Mouse (Mus musculus): Measurements from ENCODE around the gene Tro. TPM values are rescaled to one million over a fixed set of nuclear protein-coding genes. Genes with fewer than 3 reads are reported as not detected.

Tro gene
- polyA plus RNA-seq (2012; rRNA removed): 92.1 and 95.7 TPM in 2 replicates

DNA sequence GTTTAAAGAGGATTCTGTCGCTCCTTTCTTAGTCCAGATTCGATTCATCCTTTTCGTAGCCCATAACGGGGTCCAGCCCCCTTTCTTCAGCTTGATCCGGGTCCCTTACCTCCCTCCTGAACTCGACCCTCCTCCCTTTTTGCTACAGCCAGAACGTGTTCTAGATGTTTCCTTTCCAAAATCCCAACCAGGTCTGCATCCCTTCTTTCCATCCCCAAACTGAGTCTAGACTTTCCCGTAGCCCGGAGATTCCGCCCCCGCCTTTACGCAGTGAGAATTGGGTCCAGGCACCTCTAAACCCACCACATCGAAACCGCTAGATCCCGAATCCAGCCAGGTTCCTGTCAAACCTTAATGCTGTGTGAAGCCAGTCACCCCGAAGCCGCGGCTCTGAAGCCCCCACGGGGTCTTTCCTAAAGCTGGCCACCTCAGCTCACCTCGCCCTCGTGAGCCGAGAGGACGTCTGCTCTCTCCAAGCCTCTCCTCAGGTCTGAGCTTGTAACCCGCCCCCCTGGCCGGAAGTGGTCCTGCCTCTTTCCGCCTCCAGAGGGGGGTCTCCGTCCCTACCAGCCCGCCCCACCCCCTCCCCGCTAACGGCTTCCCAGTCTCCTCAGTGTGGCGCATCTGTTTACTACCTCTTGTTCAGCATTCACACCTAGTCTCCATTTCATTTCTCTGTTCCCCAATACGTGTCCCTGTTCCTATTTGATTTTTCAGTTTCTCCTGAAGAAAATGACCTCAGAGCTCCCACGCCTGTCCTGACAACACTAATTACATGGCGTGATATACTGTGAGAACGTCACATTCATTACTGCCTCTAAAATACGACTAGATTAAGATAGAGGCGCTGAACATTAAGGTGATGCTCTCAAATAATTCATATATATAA is at the start of gene Tro:
Tro (minus strand) TSS at position 676 of the 889 bp plus-strand sequence.
- no peak for TF ChIP-seq CTCF (IDR thresholded peaks at IDR 0.05; ENCODE audit: extremely low read depth, insufficient read depth, low read length)
- TF ChIP-seq POLR2A (IDR thresholded peaks at IDR 0.05; ENCODE audit: extremely low read depth, insufficient read depth, low read length): peak; percentile 58; the same call in 1 of the 2 replicates
- peak within 1 kb of the TSS; percentile 90 for H3K27ac ChIP-seq (ENCODE audit: insufficient read depth, low read length)
- H3K4me3 ChIP-seq (ENCODE audit: insufficient read depth, low read length): peak within 1 kb of the TSS; percentile 99
- no peaks in the 10 kb centered on the region; the same call in 1 of the 2 replicates for H3K4me1 ChIP-seq (ENCODE audit: control insufficient read depth, insufficient read depth, low read length)

- Histone ChIP-seq H3K4me1 (ENCODE audit: control insufficient read depth, insufficient read depth, low read length) (no peaks in the 10 kb centered on the region), H3K27ac (ENCODE audit: insufficient read depth, low read length) (no peak overlapping the region), H3K4me3 (ENCODE audit: insufficient read depth, low read length) (no peak overlapping the region)
- TF ChIP-seq CTCF (IDR thresholded peaks at IDR 0.05; ENCODE audit: extremely low read depth, insufficient read depth, low read length): no peak
- TF ChIP-seq POLR2A (IDR thresholded peaks at IDR 0.05; ENCODE audit: extremely low read depth, insufficient read depth, low read length): no peak
Observed at GRCm38 (mm10) chrX:150677505-150677904, 20.1 kb upstream of the Tro start.

DNA sequence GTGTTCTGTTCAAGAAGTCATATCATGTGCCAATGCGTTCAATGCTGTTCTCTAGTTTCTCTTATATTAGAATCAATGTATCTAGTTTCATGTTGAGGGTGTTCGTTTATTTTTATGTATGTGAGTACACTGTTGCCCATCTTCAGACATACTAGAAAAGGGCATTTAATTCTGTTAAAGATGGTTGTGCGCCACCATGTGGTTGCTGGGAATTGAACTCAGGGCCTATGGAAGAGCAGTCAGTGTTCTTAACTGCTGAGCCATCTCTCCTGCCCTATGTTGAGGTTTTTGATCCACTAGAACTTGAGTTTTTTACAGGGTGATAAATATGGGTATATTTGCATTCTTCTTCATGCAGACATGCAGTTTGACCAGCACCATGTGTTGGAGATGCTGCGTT is 5.4 kb upstream of the Tro start:
- Histone ChIP-seq H3K4me3 (ENCODE audit: insufficient read depth, low read length) (no peak overlapping the region), H3K4me1 (ENCODE audit: control insufficient read depth, insufficient read depth, low read length) (no peaks in the 10 kb centered on the region), H3K27ac (ENCODE audit: insufficient read depth, low read length) (no peak overlapping the region)
- TF ChIP-seq POLR2A (IDR thresholded peaks at IDR 0.05; ENCODE audit: extremely low read depth, insufficient read depth, low read length) (no peak), CTCF (IDR thresholded peaks at IDR 0.05; ENCODE audit: extremely low read depth, insufficient read depth, low read length) (0 out of 2 replicates have a peak, but pooled peaks have one; percentile 14)

- H3K4me1 ChIP-seq (ENCODE audit: control insufficient read depth, insufficient read depth, low read length): no peaks in the 10 kb centered on the region; the same call in 1 of the 2 replicates
- no peak overlapping the region; the same call in 1 of the 2 replicates for H3K4me3 ChIP-seq (ENCODE audit: insufficient read depth, low read length)
- no peak for TF ChIP-seq CTCF (IDR thresholded peaks at IDR 0.05; ENCODE audit: extremely low read depth, insufficient read depth, low read length)
- no peak for TF ChIP-seq POLR2A (IDR thresholded peaks at IDR 0.05; ENCODE audit: extremely low read depth, insufficient read depth, low read length)
- no peak overlapping the region for H3K27ac ChIP-seq (ENCODE audit: insufficient read depth, low read length)
Observed at GRCm38 (mm10) chrX:150657797-150658118, 375 bp upstream of the Tro start.

GRCm38 (mm10) chrX:150656122-150656907 is 1.1 kb downstream of the Tro start:
- TF ChIP-seq POLR2A (IDR thresholded peaks at IDR 0.05; ENCODE audit: extremely low read depth, insufficient read depth, low read length) (no peak), CTCF (IDR thresholded peaks at IDR 0.05; ENCODE audit: extremely low read depth, insufficient read depth, low read length) (no peak)

DNA sequence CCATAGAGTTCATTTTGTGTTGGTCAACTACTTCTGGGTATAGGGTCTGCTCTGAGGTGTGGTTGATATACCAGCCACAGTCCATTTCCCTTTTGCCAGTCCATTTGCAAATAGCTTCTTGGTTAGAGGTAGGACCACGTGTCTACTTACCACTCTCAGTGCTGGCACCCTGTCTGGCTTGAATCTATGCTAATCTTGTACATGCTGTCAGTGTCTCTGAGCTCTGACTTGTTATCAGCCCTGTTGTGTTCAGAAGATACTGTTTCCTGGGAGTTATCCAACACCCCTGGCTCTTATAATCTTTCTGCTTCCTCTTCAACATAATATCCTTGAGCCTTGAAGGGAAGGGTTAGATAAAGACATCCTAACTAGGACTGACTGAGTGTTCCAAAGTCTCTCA is 21.0 kb downstream of the Tro start:
- H3K4me3 ChIP-seq (ENCODE audit: insufficient read depth, low read length): no peak overlapping the region
- H3K27ac ChIP-seq (ENCODE audit: insufficient read depth, low read length): no peak overlapping the region
- no peaks in the 10 kb centered on the region for H3K4me1 ChIP-seq (ENCODE audit: control insufficient read depth, insufficient read depth, low read length)
- TF ChIP-seq CTCF (IDR thresholded peaks at IDR 0.05; ENCODE audit: extremely low read depth, insufficient read depth, low read length) (no peak), POLR2A (IDR thresholded peaks at IDR 0.05; ENCODE audit: extremely low read depth, insufficient read depth, low read length) (no peak)

More at GRCm38 (mm10) chrX:150656122-150656907, 1.1 kb downstream of the Tro start:
- Histone ChIP-seq H3K4me3 (ENCODE audit: insufficient read depth, low read length) (peak overlapping the region; percentile 99), H3K27ac (ENCODE audit: insufficient read depth, low read length) (peak overlapping the region; percentile 90), H3K4me1 (ENCODE audit: control insufficient read depth, insufficient read depth, low read length) (no peaks in the 10 kb centered on the region; the same call in 1 of the 2 replicates)

GRCm38 (mm10) chrX:150598882-150599281 is 58.5 kb downstream of the Tro start:
- H3K27ac ChIP-seq (ENCODE audit: insufficient read depth, low read length): no peak overlapping the region
- H3K4me1 ChIP-seq (ENCODE audit: control insufficient read depth, insufficient read depth, low read length): no peaks in the 10 kb centered on the region
- TF ChIP-seq CTCF (IDR thresholded peaks at IDR 0.05; ENCODE audit: extremely low read depth, insufficient read depth, low read length) (no peak), POLR2A (IDR thresholded peaks at IDR 0.05; ENCODE audit: extremely low read depth, insufficient read depth, low read length) (no peak)
- no peak overlapping the region for H3K4me3 ChIP-seq (ENCODE audit: insufficient read depth, low read length)

Other genes with a start within 250 kb of the Tro start
- 38.7 and 39.4 TPM in 2 replicates for gene Tmem29, start 198.4 kb downstream of the Tro start, polyA plus RNA-seq (2012; rRNA removed)
- gene Alas2, start 110.2 kb downstream of the Tro start, polyA plus RNA-seq (2012; rRNA removed): 2.0 and 2.8 TPM in 2 replicates
- gene Pfkfb1, start 69.4 kb downstream of the Tro start, polyA plus RNA-seq (2012; rRNA removed): 1.8 and 2.1 TPM in 2 replicates
- gene Apex2, start 67.7 kb downstream of the Tro start, polyA plus RNA-seq (2012; rRNA removed): 9.8 and 12.0 TPM in 2 replicates
- gene Maged2, start 156.8 kb upstream of the Tro start, polyA plus RNA-seq (2012; rRNA removed): 43.1 and 45.2 TPM in 2 replicates